16 mouse cellular contexts compared by ENCODE assay signal in the genomic region with DNA sequence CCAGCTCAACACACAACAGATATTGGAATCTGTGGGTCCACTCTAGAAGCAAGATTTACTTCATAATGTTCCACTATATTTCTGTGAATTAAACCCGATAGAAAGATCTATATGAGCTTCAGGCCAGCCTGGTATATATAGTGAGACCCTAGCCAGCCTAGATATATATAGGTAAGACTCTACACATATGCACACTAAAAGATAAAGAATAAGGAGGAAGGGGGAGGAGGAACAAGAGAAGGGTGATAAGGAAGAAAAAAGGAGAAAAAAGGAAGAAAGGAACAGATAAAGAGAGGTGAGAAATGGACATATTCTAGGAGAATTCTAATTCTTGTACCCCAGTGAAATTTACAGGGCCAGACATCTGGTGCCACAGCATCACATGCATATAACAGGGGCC.
"Had no signal": no experiment of that assay in that cellular context is flagged by ENCODE, and none has a peak within 500 bp of the region (broad histone marks: within the 10 kb centered on the region; RNA-seq: fewer than 3 reads in every experiment).

No protein-coding gene starts in this region.

- H3K9me3 ChIP-seq: neural tube, embryonic 13.5 days; neural tube, embryonic 15.5 days; stomach, embryonic 15.5 days had no signal

- DNase-seq: retina, postnatal 1 day; right cerebral cortex, adult 18-20 months; right cerebral cortex, postnatal 14 days; right cerebral cortex, postnatal 25 days; right cerebral cortex, postnatal 4 days; spleen, adult 18-20 months; thymus, adult 18-20 months; thymus, adult 2 months; thymus, postnatal 14 days; thymus, postnatal 25 days; thymus, postnatal 36 days; thymus, postnatal 4 days had no signal

- H3K9ac ChIP-seq: neural tube, embryonic 13.5 days; neural tube, embryonic 15.5 days; stomach, embryonic 15.5 days had no signal

- H3K4me1 ChIP-seq: neural tube, embryonic 13.5 days; neural tube, embryonic 15.5 days; stomach, embryonic 15.5 days had no signal

- H3K27ac ChIP-seq: neural tube, embryonic 13.5 days; neural tube, embryonic 15.5 days; stomach, embryonic 15.5 days; stomach, postnatal 0 days had no signal

- H3K27me3 ChIP-seq: neural tube, embryonic 13.5 days; neural tube, embryonic 15.5 days; stomach, embryonic 15.5 days had no signal

- H3K4me3 ChIP-seq: neural tube, embryonic 13.5 days; neural tube, embryonic 15.5 days; stomach, embryonic 15.5 days had no signal

- H3K36me3 ChIP-seq: neural tube, embryonic 13.5 days; neural tube, embryonic 15.5 days; stomach, embryonic 15.5 days had no signal
